Mouse (Mus musculus): Measurements from ENCODE around the gene Rfx2.

DNA sequence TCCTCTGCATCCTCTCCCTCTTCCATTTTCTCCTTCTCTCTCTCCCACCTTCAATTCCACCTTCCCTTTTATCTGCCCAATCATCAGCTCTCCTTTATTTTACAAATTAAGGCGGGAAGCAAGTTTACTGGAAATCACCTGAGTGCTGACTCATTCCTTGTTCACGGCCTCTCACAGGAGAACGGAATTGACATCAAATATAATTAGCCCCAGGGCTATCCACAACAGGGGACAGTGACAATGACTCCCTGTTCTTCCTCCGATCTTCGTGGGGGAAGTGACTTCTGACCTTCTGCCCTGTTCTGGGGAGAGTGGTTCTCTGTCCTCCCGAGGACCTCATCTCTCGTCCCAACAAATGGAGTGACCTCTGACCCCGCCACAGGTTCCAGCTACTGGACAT lies 46.2 kb upstream of the Rfx2 start:
- no peak for TF ChIP-seq CTCF (IDR thresholded peaks at IDR 0.05; ENCODE audit: low read depth, low read length)
- no peak for TF ChIP-seq TAL1 (conservative IDR thresholded peaks at IDR 0.05; ENCODE audit: low read depth, low read length)
- no peak for TF ChIP-seq GATA1 (IDR thresholded peaks at IDR 0.05; ENCODE audit: borderline replicate concordance, low read length)
